Mouse (Mus musculus) limb, embryonic 14.5 days (tissue): ENCODE results near the gene Cabcoco1. TPM values are rescaled to one million over a fixed set of nuclear protein-coding genes. Genes with fewer than 3 reads are reported as not detected.

Experiments
- ATAC-seq: fragments of 200-750 bp; cut with Nextera tagmentation; 2 replicates; pipeline ENCODE4 v1.8.0; 2017; ENCODE audit warnings: low read depth, moderate number of reproducible peaks, moderate TSS enrichment; ENCODE audit not compliant: low FRiP score
- DNase-seq: peaks from one replicate; pipeline ENCODE4 v3.0.0-alpha.2; 2015; ENCODE audit warnings: low spot score
- H3K27ac ChIP-seq: fragments of 300-500 bp; sonication (generic); replicated peaks from 2 replicates; pipeline ENCODE4 v1.5.1; 2014; ENCODE audit warnings: low read depth, mild to moderate bottlenecking, low read length, moderate library complexity, mixed read lengths
- H3K27me3 ChIP-seq: fragments of 300-500 bp; sonication (generic); 2 replicates; pipeline ENCODE4 v1.6.1; 2014; ENCODE audit warnings: low read length, mixed read lengths; ENCODE audit not compliant: control insufficient read depth, insufficient read depth
- H3K36me3 ChIP-seq: fragments of 300-500 bp; sonication (generic); 2 replicates; pipeline ENCODE4 v1.6.1; 2014; ENCODE audit warnings: mild to moderate bottlenecking, low read length, moderate library complexity, mixed read lengths; ENCODE audit not compliant: control insufficient read depth, insufficient read depth
- H3K4me1 ChIP-seq: fragments of 300-500 bp; sonication (generic); 2 replicates; pipeline ENCODE4 v1.6.1; 2014; ENCODE audit warnings: antibody characterized with exemption, low read length, mixed read lengths; ENCODE audit not compliant: control insufficient read depth, insufficient read depth
- H3K4me2 ChIP-seq: fragments of 300-500 bp; sonication (generic); replicated peaks from 2 replicates; pipeline ENCODE4 v1.6.1; 2014; ENCODE audit warnings: low read depth, mild to moderate bottlenecking, low read length, moderate library complexity; ENCODE audit not compliant: severe bottlenecking
- H3K4me3 ChIP-seq: fragments of 300-500 bp; sonication (generic); replicated peaks from 2 replicates; pipeline ENCODE4 v1.5.1; 2014; ENCODE audit warnings: low read length
- H3K9ac ChIP-seq: fragments of 300-500 bp; sonication (generic); 2 replicates; pipeline ENCODE4 v1.6.1; 2014; ENCODE audit warnings: mild to moderate bottlenecking, low read depth, low read length, moderate library complexity; ENCODE audit not compliant: severe bottlenecking
- H3K9me3 ChIP-seq: fragments of 300-500 bp; sonication (generic); 2 replicates; pipeline ENCODE4 v1.6.1; 2016; ENCODE audit warnings: low read length; ENCODE audit not compliant: control insufficient read depth
- POLR2A ChIP-seq: fragments of 200-500 bp; IDR thresholded peaks from 2 replicates; pipeline ENCODE4 v1.8.0; 2012; ENCODE audit warnings: inconsistent platforms, mild to moderate bottlenecking, moderate library complexity, borderline replicate concordance; ENCODE audit not compliant: insufficient read depth, insufficient read length; ENCODE audit errors: extremely low read depth
- WGBS: fragments of 180-500 bp; shearing (Covaris S2); extraction: QIAGEN DNeasy Blood & Tissue Kit; methylation state at CpG from one replicate; pipeline ENCODE4 v1.1.7; 2014; 5-methylcytosine and 5-hydroxymethylcytosine counted together
- polyA plus RNA-seq, 2 experiments: library from polyadenylated mRNA; depleted of rRNA in 1 of 2; stranded (reverse) in 1 of 2; unstranded in 1 of 2; fragments of >200 nt; fragmentation: Nextera tagmentation in 1 of 2; extraction: Ambion mirVana in 1 of 2; gene quantifications; 2 replicates each; pipeline versions ENCODE4 v1.2.1 to v1.2.3; 2012 to 2014

Cabcoco1 gene
- polyA plus RNA-seq, 2 experiments = 0.58 to 1.8 TPM

DNA sequence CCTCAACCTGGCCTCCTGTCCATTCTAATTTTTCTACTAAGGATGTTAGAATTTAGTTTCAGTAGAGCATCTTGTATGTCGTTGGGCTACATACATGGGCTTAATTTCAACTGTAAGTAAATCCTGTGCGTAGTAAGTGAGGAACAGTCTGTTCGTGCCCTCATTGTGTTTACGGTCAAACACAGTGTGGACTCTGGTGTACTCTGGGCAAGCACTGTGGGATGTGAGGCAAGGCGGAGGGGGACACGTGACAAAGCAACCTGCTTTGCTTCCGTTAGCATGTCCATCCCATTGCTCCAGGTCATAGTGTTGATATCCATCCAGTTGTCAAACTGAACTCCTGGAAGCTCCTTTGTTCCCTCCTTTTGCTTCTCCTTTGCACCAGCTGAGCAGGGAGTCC lies 84.7 kb downstream of the Cabcoco1 start:
- Histone ChIP-seq H3K4me3 (no peak overlapping the region), H3K27me3 (no peaks in the 10 kb centered on the region), H3K27ac (no peak overlapping the region), H3K9me3 (0 out of 2 replicates have a peak, but pooled peaks cover 4% of the 10 kb centered on the region), H3K4me2 (no peak overlapping the region), H3K9ac (no peak overlapping the region), H3K36me3 (no peaks in the 10 kb centered on the region), H3K4me1 (no peaks in the 10 kb centered on the region; the same call in 1 of the 2 replicates)
- 86% methylated on average over 7 of the region's 7 CpGs for WGBS
- DNase-seq = no peak
- no peak for ATAC-seq
- no peak for TF ChIP-seq POLR2A

GRCm38 (mm10) chr10:68454541-68454940 lies 87.2 kb downstream of the Cabcoco1 start:
- H3K4me2 ChIP-seq = no peak overlapping the region
- no peaks in the 10 kb centered on the region for H3K4me1 ChIP-seq
- TF ChIP-seq POLR2A = no peak
- H3K27ac ChIP-seq = no peak overlapping the region
- ATAC-seq = no peak
- no peak overlapping the region for H3K9ac ChIP-seq
- H3K4me3 ChIP-seq = no peak overlapping the region
- DNase-seq = no peak
- no peaks in the 10 kb centered on the region for H3K36me3 ChIP-seq
- H3K27me3 ChIP-seq = no peaks in the 10 kb centered on the region
- H3K9me3 ChIP-seq = 0 out of 2 replicates have a peak, but pooled peaks cover 4% of the 10 kb centered on the region

DNA sequence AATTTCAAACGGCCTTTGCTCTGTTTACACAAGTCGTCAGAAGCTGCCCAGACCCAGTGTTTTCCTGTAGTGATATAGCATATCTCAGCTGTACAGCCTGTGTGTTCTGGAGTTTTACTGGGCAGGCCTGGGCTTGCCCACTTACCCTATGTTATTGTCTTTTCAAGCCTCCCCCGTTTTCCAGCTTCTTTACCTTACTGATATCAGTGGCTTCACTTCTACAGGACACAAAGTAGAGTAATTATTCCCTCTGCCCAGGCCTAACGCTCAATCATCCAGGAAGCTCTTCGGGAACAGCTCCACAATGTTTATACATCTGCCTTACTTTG lies 94.9 kb downstream of the Cabcoco1 start:
- H3K9me3 ChIP-seq = no peaks in the 10 kb centered on the region
- no peak overlapping the region for H3K4me2 ChIP-seq
- peaks cover 27% of the 10 kb centered on the region for H3K4me1 ChIP-seq
- H3K9ac ChIP-seq = no peak overlapping the region
- H3K27ac ChIP-seq = peak overlapping the region; percentile 1; the same call in 1 of the 2 replicates
- WGBS = 28% methylated on average over 5 of the region's 5 CpGs
- no peak for ATAC-seq
- no peak for DNase-seq
- no peaks in the 10 kb centered on the region for H3K27me3 ChIP-seq
- H3K36me3 ChIP-seq = no peaks in the 10 kb centered on the region
- H3K4me3 ChIP-seq = no peak overlapping the region
- no peak for TF ChIP-seq POLR2A

DNA sequence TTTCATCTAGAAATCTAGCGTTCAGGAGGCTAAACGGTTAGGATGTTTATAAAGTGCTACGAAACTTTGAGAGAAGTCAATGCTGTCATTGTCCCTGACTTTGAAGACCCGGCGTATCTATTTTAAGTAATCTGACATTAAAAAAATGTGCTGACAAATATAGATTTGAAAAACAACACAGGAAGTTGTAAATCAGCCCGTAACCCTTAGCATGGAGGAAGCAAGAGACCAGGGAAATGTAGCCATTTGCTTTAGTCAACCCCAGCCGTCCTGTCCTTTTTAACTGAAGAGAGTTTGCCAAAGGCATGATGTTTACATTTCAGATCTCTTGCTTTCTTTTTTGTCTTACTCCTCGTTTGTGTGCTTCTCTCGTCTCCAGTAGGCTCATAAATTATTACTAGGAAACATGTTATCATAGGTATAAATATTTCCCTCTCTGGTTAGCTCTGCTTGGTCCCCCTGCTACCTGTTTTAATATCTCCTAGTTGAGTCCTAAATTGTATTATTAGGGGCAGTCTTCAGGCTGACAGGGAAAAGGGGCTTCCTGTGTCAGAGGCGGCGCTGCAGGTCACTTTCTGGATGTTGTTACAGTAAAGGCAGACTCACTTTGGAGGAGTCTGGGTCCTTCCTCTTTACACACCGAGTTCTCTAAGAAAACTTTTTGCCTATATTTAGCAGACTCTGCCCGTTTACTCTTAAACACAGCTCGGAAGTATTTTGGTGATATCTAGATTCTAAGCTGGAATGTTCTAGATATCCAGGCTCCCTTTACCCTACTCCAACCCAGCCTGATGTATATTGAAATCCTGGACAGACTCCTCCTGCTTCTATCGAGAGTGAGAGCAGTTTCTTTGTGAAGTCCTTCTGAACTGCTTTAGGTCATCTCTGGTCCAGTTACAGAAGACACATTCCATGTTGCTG lies 95.6 kb downstream of the Cabcoco1 start:
- no peak overlapping the region for H3K9ac ChIP-seq
- whole genome bisulfite sequencing = 19% methylated on average over 15 of the region's 15 CpGs
- H3K36me3 ChIP-seq = no peaks in the 10 kb centered on the region
- peak overlapping the region; percentile 1; the same call in 1 of the 2 replicates for H3K27ac ChIP-seq
- H3K4me1 ChIP-seq = peaks cover 28% of the 10 kb centered on the region
- H3K27me3 ChIP-seq = no peaks in the 10 kb centered on the region
- no peak for DNase-seq
- no peak for TF ChIP-seq POLR2A
- H3K4me2 ChIP-seq = peak overlapping the region; percentile 8; the same call in 1 of the 2 replicates
- H3K9me3 ChIP-seq = no peaks in the 10 kb centered on the region
- H3K4me3 ChIP-seq = no peak overlapping the region
- ATAC-seq = peak; percentile 34; the same call in 1 of the 2 replicates

DNA sequence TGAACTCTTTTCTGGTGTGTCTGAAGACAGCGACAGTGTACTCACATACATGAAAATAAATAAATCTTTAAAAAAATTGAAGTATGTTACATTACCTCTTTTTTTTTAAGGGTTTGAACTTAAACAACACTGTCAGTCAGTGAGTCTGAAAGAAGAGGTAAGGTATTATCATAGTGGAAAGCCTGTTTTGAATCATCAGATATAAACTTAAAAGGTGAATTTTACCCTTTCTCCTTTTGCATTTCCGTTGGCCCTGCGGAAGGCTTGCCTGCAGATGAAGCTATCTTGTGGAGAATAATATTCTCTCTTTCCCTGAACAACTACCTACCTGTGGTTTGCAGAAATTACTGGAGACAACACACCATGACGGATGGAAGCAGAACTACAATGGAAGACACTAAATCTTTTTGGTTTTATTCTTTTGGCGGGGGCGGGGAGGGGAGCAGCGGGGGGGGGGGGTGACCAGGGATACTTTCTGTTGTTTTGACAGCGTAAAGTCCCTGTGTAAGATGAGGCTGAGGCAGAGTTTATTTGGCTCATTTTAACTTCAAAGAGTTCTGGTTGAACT lies 96.4 kb downstream of the Cabcoco1 start:
- Histone ChIP-seq H3K9me3 (no peaks in the 10 kb centered on the region), H3K36me3 (no peaks in the 10 kb centered on the region), H3K4me2 (0 out of 2 replicates have a peak overlapping the region, but pooled peaks have one; percentile 8), H3K4me1 (peaks cover 32% of the 10 kb centered on the region), H3K27me3 (no peaks in the 10 kb centered on the region), H3K4me3 (no peak overlapping the region), H3K27ac (no peak overlapping the region), H3K9ac (no peak overlapping the region)
- no peak for TF ChIP-seq POLR2A
- WGBS = 45% methylated on average over 8 of the region's 8 CpGs
- no peak for DNase-seq
- ATAC-seq = no peak
